Mouse (Mus musculus) forebrain, embryonic 12.5 days (tissue): ENCODE results near the gene Frmd5. TPM values are rescaled to one million over a fixed set of nuclear protein-coding genes. Genes with fewer than 3 reads are reported as not detected.
"Not testable (repeated sequence)": the region's sequence is repeated elsewhere in the genome, so short reads cannot be mapped to it uniquely, and the experiment has no call there.

Experiments
- ATAC-seq: fragments of 200-750 bp; cut with Nextera tagmentation; 2 replicates; pipeline ENCODE4 v1.8.0; 2017; ENCODE audit warnings: moderate TSS enrichment; ENCODE audit not compliant: low FRiP score
- H3K27ac ChIP-seq: fragments of 300-500 bp; sonication (generic); 2 replicates; pipeline ENCODE4 v1.5.1; 2016; ENCODE audit warnings: mild to moderate bottlenecking
- H3K27me3 ChIP-seq: fragments of 300-500 bp; sonication (generic); 2 replicates; pipeline ENCODE4 v1.6.1; 2016; ENCODE audit warnings: mild to moderate bottlenecking
- H3K36me3 ChIP-seq: fragments of 300-500 bp; sonication (generic); replicated peaks from 2 replicates; pipeline ENCODE4 v1.6.1; 2016; ENCODE audit warnings: mild to moderate bottlenecking
- H3K4me1 ChIP-seq: fragments of 300-500 bp; sonication (generic); 2 replicates; pipeline ENCODE4 v1.6.1; 2016
- H3K4me2 ChIP-seq: fragments of 300-500 bp; sonication (generic); 2 replicates; pipeline ENCODE4 v1.6.1; 2016; ENCODE audit warnings: mild to moderate bottlenecking, moderate library complexity
- H3K4me3 ChIP-seq: fragments of 300-500 bp; sonication (generic); replicated peaks from 2 replicates; pipeline ENCODE4 v1.5.1; 2016; ENCODE audit warnings: mild to moderate bottlenecking
- H3K9ac ChIP-seq: fragments of 300-500 bp; sonication (generic); 2 replicates; pipeline ENCODE4 v1.6.1; 2016; ENCODE audit warnings: mild to moderate bottlenecking
- H3K9me3 ChIP-seq: fragments of 300-500 bp; sonication (generic); 2 replicates; pipeline ENCODE4 v1.6.1; 2016
- WGBS: fragments of 180-500 bp; shearing (Covaris S2); methylation state at CpG from one replicate; pipeline ENCODE4 v1.1.7; 2016; 5-methylcytosine and 5-hydroxymethylcytosine counted together
- polyA plus RNA-seq: library from polyadenylated mRNA; unstranded; fragments of >200 nt; fragmentation: Nextera tagmentation; extraction: Ambion mirVana; gene quantifications from 2 replicates; pipeline ENCODE4 v1.2.1, GENCODE M21; 2016

Frmd5 gene
- polyA plus RNA-seq, 1 experiment from 2014 or later: 30.8 TPM

- H3K4me1 ChIP-seq: no peaks in the 10 kb centered on the region
- no peaks in the 10 kb centered on the region for H3K27me3 ChIP-seq
- no peak overlapping the region for H3K4me3 ChIP-seq
- no peak overlapping the region for H3K9ac ChIP-seq
- peaks cover 68% of the 10 kb centered on the region for H3K36me3 ChIP-seq
- H3K4me2 ChIP-seq: no peak overlapping the region
- WGBS: 91% methylated on average over 2 of the region's 2 CpGs
- H3K27ac ChIP-seq: no peak overlapping the region
- ATAC-seq: no peak
- no peaks in the 10 kb centered on the region for H3K9me3 ChIP-seq
Observed at GRCm38 (mm10) chr2:121522006-121522405, 284.9 kb downstream of the Frmd5 start.

- not testable (repeated sequence) for ATAC-seq, H3K27ac ChIP-seq, H3K4me3 ChIP-seq, H3K9me3 ChIP-seq, H3K9ac ChIP-seq, H3K4me1 ChIP-seq, H3K27me3 ChIP-seq, H3K4me2 ChIP-seq
- 95% methylated on average over 4 of the region's 4 CpGs for WGBS
- H3K36me3 ChIP-seq: peaks cover 56% of the 10 kb centered on the region
Observed at GRCm38 (mm10) chr2:121518711-121519110, 288.2 kb downstream of the Frmd5 start.

GRCm38 (mm10) chr2:121518106-121518505, 288.8 kb downstream of the Frmd5 start:
- no peak for ATAC-seq
- WGBS: 96% methylated on average over 5 of the region's 5 CpGs
- Histone ChIP-seq H3K27ac (no peak overlapping the region), H3K4me1 (no peaks in the 10 kb centered on the region), H3K4me2 (no peak overlapping the region), H3K9ac (no peak overlapping the region), H3K27me3 (no peaks in the 10 kb centered on the region), H3K9me3 (no peaks in the 10 kb centered on the region), H3K4me3 (no peak overlapping the region), H3K36me3 (peaks cover 56% of the 10 kb centered on the region)

- no peaks in the 10 kb centered on the region for H3K9me3 ChIP-seq
- H3K27me3 ChIP-seq: no peaks in the 10 kb centered on the region
- peaks cover 62% of the 10 kb centered on the region for H3K36me3 ChIP-seq
- whole genome bisulfite sequencing: 98% methylated on average over 4 of the region's 4 CpGs
- peaks cover 6% of the 10 kb centered on the region; the same call in 1 of the 2 replicates for H3K4me1 ChIP-seq
- no peak overlapping the region for H3K27ac ChIP-seq
- no peak overlapping the region for H3K4me2 ChIP-seq
- no peak overlapping the region for H3K4me3 ChIP-seq
- no peak for ATAC-seq
- no peak overlapping the region for H3K9ac ChIP-seq
Observed at GRCm38 (mm10) chr2:121514211-121514610, 292.7 kb downstream of the Frmd5 start.

GRCm38 (mm10) chr2:121512991-121513765, 293.7 kb downstream of the Frmd5 start:
- not testable (repeated sequence) for H3K27me3 ChIP-seq, H3K9ac ChIP-seq, H3K4me3 ChIP-seq, H3K9me3 ChIP-seq, H3K4me1 ChIP-seq, H3K27ac ChIP-seq, ATAC-seq, H3K4me2 ChIP-seq
- peaks cover 54% of the 10 kb centered on the region for H3K36me3 ChIP-seq
- 89% methylated on average over 5 of the region's 5 CpGs for WGBS

- Histone ChIP-seq H3K27me3 (no peaks in the 10 kb centered on the region), H3K36me3 (peaks cover 40% of the 10 kb centered on the region), H3K27ac (no peak overlapping the region), H3K4me1 (peaks cover 19% of the 10 kb centered on the region), H3K9ac (no peak overlapping the region), H3K4me3 (no peak overlapping the region), H3K4me2 (no peak overlapping the region), H3K9me3 (no peaks in the 10 kb centered on the region)
- no peak for ATAC-seq
- WGBS: 95% methylated on average over 8 of the region's 8 CpGs
Observed at GRCm38 (mm10) chr2:121511401-121511800, 295.5 kb downstream of the Frmd5 start.

- 24% methylated on average over 16 of the region's 16 CpGs for WGBS
Observed at GRCm38 (mm10) chr2:121509584-121509983, 297.3 kb downstream of the Frmd5 start.

GRCm38 (mm10) chr2:121507951-121508330, 298.9 kb downstream of the Frmd5 start:
- peak overlapping the region; percentile 58 for H3K4me3 ChIP-seq

More at GRCm38 (mm10) chr2:121509584-121509983, 297.3 kb downstream of the Frmd5 start:
- Histone ChIP-seq H3K9ac (no peak overlapping the region), H3K4me1 (peaks cover 21% of the 10 kb centered on the region), H3K27ac (no peak overlapping the region), H3K4me2 (peak overlapping the region; percentile 44), H3K9me3 (no peaks in the 10 kb centered on the region), H3K27me3 (no peaks in the 10 kb centered on the region), H3K4me3 (peak overlapping the region; percentile 28), H3K36me3 (peaks cover 32% of the 10 kb centered on the region)
- ATAC-seq: 0 out of 2 replicates have a peak, but pooled peaks have one; percentile 57

GRCm38 (mm10) chr2:121507173-121507950, 299.5 kb downstream of the Frmd5 start:
- Histone ChIP-seq H3K4me2 (peak overlapping the region; percentile 64), H3K27me3 (no peaks in the 10 kb centered on the region), H3K4me3 (peak overlapping the region; percentile 58), H3K36me3 (peaks cover 16% of the 10 kb centered on the region), H3K9ac (peak overlapping the region; percentile 61), H3K4me1 (peaks cover 21% of the 10 kb centered on the region), H3K27ac (no peak overlapping the region), H3K9me3 (no peaks in the 10 kb centered on the region)
- WGBS: 19% methylated on average over 12 of the region's 12 CpGs
- ATAC-seq: no peak

More at GRCm38 (mm10) chr2:121507951-121508330, 298.9 kb downstream of the Frmd5 start:
- Histone ChIP-seq H3K36me3 (peaks cover 22% of the 10 kb centered on the region), H3K9ac (peak overlapping the region; percentile 61), H3K27me3 (no peaks in the 10 kb centered on the region), H3K9me3 (no peaks in the 10 kb centered on the region), H3K4me2 (peak overlapping the region; percentile 64), H3K27ac (no peak overlapping the region), H3K4me1 (peaks cover 21% of the 10 kb centered on the region)
- WGBS: 83% methylated on average over 2 of the region's 2 CpGs
- ATAC-seq: no peak

GRCm38 (mm10) chr2:121505942-121506882, 300.7 kb downstream of the Frmd5 start, which contains the start of the genes Mfap1a and Wdr76:
Gene Mfap1a (minus strand): TSS chr2:121506665.
Gene Wdr76 (plus strand): TSS chr2:121506723.
- Histone ChIP-seq H3K4me1 (peaks cover 21% of the 10 kb centered on the region), H3K9ac (peak within 1 kb of the TSS; percentile 64), H3K27ac (peak within 1 kb of the TSS; percentile 66; the same call in 1 of the 2 replicates), H3K4me3 (peak within 1 kb of the TSS; percentile 58), H3K4me2 (peak within 1 kb of the TSS; percentile 64)
- peak; percentile 93 for ATAC-seq
- not testable (repeated sequence) for H3K9me3 ChIP-seq, H3K27me3 ChIP-seq, H3K36me3 ChIP-seq
- WGBS: 4% methylated on average over 40 of the region's 42 CpGs

GRCm38 (mm10) chr2:121501550-121501949, 305.3 kb downstream of the Frmd5 start:
- H3K9me3 ChIP-seq, H3K4me3 ChIP-seq, H3K36me3 ChIP-seq, ATAC-seq, H3K27me3 ChIP-seq, H3K9ac ChIP-seq, H3K4me1 ChIP-seq, H3K4me2 ChIP-seq, H3K27ac ChIP-seq: not testable (repeated sequence)
- 61% methylated on average over 2 of the region's 6 CpGs for WGBS
